Mouse (Mus musculus) brain, embryonic 14.5 days (tissue): ENCODE measurements at regions not wholly inside any gene's neighbourhood (a gene's known extent, or its start where the extent isn't known, plus 50 kb on each side); places are given as distances from the start of the nearest gene placed in this dataset.

ENCODE experiments used
- CTCF ChIP-seq: fragments of 200-500 bp; IDR thresholded peaks from 2 replicates; pipeline ENCODE4 v1.5.1; 2012; ENCODE audit warnings: inconsistent platforms, mild to moderate bottlenecking, moderate library complexity, borderline replicate concordance; ENCODE audit not compliant: insufficient read depth, insufficient read length; ENCODE audit errors: extremely low read depth
- POLR2A ChIP-seq: fragments of 200-500 bp; IDR thresholded peaks from 2 replicates; pipeline ENCODE4 v1.6.1; 2012; ENCODE audit warnings: mild to moderate bottlenecking, inconsistent platforms, borderline replicate concordance; ENCODE audit not compliant: poor library complexity, insufficient read depth, insufficient read length, severe bottlenecking; ENCODE audit errors: extremely low read depth

DNA sequence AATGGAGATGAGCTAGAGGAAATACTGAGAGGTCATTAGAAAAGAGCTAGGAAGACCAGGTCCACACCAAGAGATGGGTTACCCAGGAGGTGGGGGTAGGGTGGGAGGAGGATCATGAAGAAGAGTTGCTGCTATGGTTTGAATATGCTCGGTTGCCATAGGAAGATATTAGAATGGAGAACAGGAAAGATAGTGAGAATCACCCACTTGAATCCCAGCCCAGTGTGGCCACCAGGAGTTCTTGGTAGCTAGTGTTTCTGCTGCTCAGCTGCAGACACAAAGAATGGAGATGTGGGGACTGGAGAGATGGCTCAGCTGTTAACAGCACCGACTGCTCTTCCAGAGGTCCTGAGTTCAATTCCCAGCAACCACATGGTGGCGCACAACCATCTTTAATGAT lies 62.4 kb upstream of the Sertad2 start:
- TF ChIP-seq CTCF (no peak), POLR2A (no peak)
